Mouse (Mus musculus) lung, postnatal 0 days (tissue): ENCODE results near the gene 4931422A03Rik.

Source experiments
- CTCF ChIP-seq: IDR thresholded peaks from 2 replicates; pipeline ENCODE4 v1.5.1; 2016; ENCODE audit warnings: antibody characterized with exemption, mild to moderate bottlenecking
- EP300 ChIP-seq: IDR thresholded peaks from 2 replicates; pipeline ENCODE4 v1.6.1; 2016; ENCODE audit warnings: antibody characterized with exemption, mild to moderate bottlenecking, control low read depth

- TF ChIP-seq CTCF (no peak), EP300 (no peak)
Measured at GRCm38 (mm10) chr2:104029074-104029473, 913 bp upstream of the 4931422A03Rik start.
